11 mouse cellular contexts compared by ENCODE assay signal in genomic region chr13:72209946-72210456, GRCm38 (mm10).
DNase-seq lines count a peak whose midpoint lies in the region; ATAC-seq lines count a peak whose summit lies in the region.
"Had no signal": no experiment of that assay in that cellular context is flagged by ENCODE, and none has a peak within 500 bp of the region (broad histone marks: within the 10 kb centered on the region; RNA-seq: fewer than 3 reads in every experiment).

No protein-coding gene starts in this region.

- no peak overlapping the region for H3K9ac ChIP-seq in kidney, embryonic 14.5 days (ENCODE audit: low read depth, low read length)
- no peak overlapping the region for H3K9ac ChIP-seq in intestine, embryonic 16.5 days (ENCODE audit: low read depth, low read length)
- no peak overlapping the region for H3K9ac ChIP-seq in neural tube, embryonic 14.5 days (replicated peaks; ENCODE audit: low read depth, low read length)
- H3K9ac ChIP-seq: heart, embryonic 15.5 days; liver, embryonic 12.5 days had no signal

- no peak for DNase-seq in kidney, adult 11 months
- peak; percentile 82 for DNase-seq in embryo, embryonic 10.5 days (ENCODE audit: low spot score)
- no peak for DNase-seq in right cerebral cortex, postnatal 25 days
- DNase-seq: cerebellum, postnatal 36 days; thymus, postnatal 36 days had no signal

- H3K4me3 ChIP-seq in kidney, embryonic 14.5 days (ENCODE audit: low read length): no peak overlapping the region
- H3K4me3 ChIP-seq in intestine, embryonic 16.5 days (ENCODE audit: low read length): no peak overlapping the region
- H3K4me3 ChIP-seq in neural tube, embryonic 14.5 days (ENCODE audit: low read depth, low read length): no peak overlapping the region
- H3K4me3 ChIP-seq: heart, embryonic 15.5 days; liver, embryonic 12.5 days had no signal

- peak; percentile 88 for ATAC-seq in kidney, embryonic 14.5 days (ENCODE audit: low FRiP score, low TSS enrichment)
- ATAC-seq in intestine, embryonic 16.5 days: peak; percentile 88
- peak; percentile 75 for ATAC-seq in neural tube, embryonic 14.5 days (ENCODE audit: low read depth)
- ATAC-seq in cerebellum, adult (ENCODE audit: insufficient number of reproducible peaks, low FRiP score, low TSS enrichment): no peak
- ATAC-seq: liver, embryonic 12.5 days had no signal

- H3K36me3 ChIP-seq in kidney, embryonic 14.5 days (ENCODE audit: control insufficient read depth, insufficient read depth, low read length): no peaks in the 10 kb centered on the region
- H3K36me3 ChIP-seq in intestine, embryonic 16.5 days (ENCODE audit: control insufficient read depth, insufficient read depth, low read length): no peaks in the 10 kb centered on the region
- H3K36me3 ChIP-seq in neural tube, embryonic 14.5 days (ENCODE audit: control insufficient read depth, insufficient read depth, low read length): no peaks in the 10 kb centered on the region
- H3K36me3 ChIP-seq: heart, embryonic 15.5 days; liver, embryonic 12.5 days had no signal

- no peaks in the 10 kb centered on the region for H3K27me3 ChIP-seq in kidney, embryonic 14.5 days (ENCODE audit: control insufficient read depth, insufficient read depth, low read length)
- no peaks in the 10 kb centered on the region for H3K27me3 ChIP-seq in intestine, embryonic 16.5 days (replicated peaks; ENCODE audit: control insufficient read depth, insufficient read depth, low read length)
- peaks cover 23% of the 10 kb centered on the region for H3K27me3 ChIP-seq in neural tube, embryonic 14.5 days (ENCODE audit: control insufficient read depth, insufficient read depth, low read length)
- H3K27me3 ChIP-seq: heart, embryonic 15.5 days; liver, embryonic 12.5 days had no signal

- 0 out of 2 replicates have a peak, but pooled peaks cover 6% of the 10 kb centered on the region for H3K4me1 ChIP-seq in kidney, embryonic 14.5 days (ENCODE audit: control insufficient read depth, insufficient read depth, low read length)
- H3K4me1 ChIP-seq in intestine, embryonic 16.5 days (ENCODE audit: control insufficient read depth, insufficient read depth, low read length): 0 out of 2 replicates have a peak, but pooled peaks cover 6% of the 10 kb centered on the region
- no peaks in the 10 kb centered on the region for H3K4me1 ChIP-seq in neural tube, embryonic 14.5 days (ENCODE audit: control insufficient read depth, insufficient read depth, low read length)
- H3K4me1 ChIP-seq: liver, embryonic 12.5 days had no signal

- no peaks in the 10 kb centered on the region for H3K9me3 ChIP-seq in kidney, embryonic 14.5 days (ENCODE audit: control insufficient read depth, low read length)
- no peaks in the 10 kb centered on the region for H3K9me3 ChIP-seq in intestine, embryonic 16.5 days (ENCODE audit: control insufficient read depth, low read length)
- no peaks in the 10 kb centered on the region for H3K9me3 ChIP-seq in neural tube, embryonic 14.5 days (ENCODE audit: control insufficient read depth, low read length)
- H3K9me3 ChIP-seq: heart, embryonic 15.5 days; liver, embryonic 12.5 days had no signal

- no peak overlapping the region for H3K27ac ChIP-seq in kidney, embryonic 14.5 days (ENCODE audit: low read depth, low read length)
- no peak overlapping the region for H3K27ac ChIP-seq in intestine, embryonic 16.5 days (ENCODE audit: low read length)
- no peak overlapping the region for H3K27ac ChIP-seq in neural tube, embryonic 14.5 days (ENCODE audit: low read depth, low read length)
- H3K27ac ChIP-seq: heart, embryonic 15.5 days; liver, embryonic 12.5 days had no signal

- 5% methylated on average over 10 of the region's 10 CpGs for WGBS in kidney, embryonic 14.5 days
- 13% methylated on average over 10 of the region's 10 CpGs for WGBS in intestine, embryonic 16.5 days
- WGBS in neural tube, embryonic 14.5 days: 1% methylated on average over 10 of the region's 10 CpGs

- no peak overlapping the region for H3K4me2 ChIP-seq in kidney, embryonic 14.5 days (replicated peaks; ENCODE audit: low read depth, low read length)
- peak overlapping the region; percentile 36 for H3K4me2 ChIP-seq in intestine, embryonic 16.5 days (ENCODE audit: low read depth, low read length)
- H3K4me2 ChIP-seq in neural tube, embryonic 14.5 days (ENCODE audit: low read depth, low read length): no peak overlapping the region
- H3K4me2 ChIP-seq: heart, embryonic 15.5 days; liver, embryonic 12.5 days had no signal
